Mouse (Mus musculus) induced T-regulatory cell, adult 2 months (primary cell): Measurements from ENCODE around the gene D1Ertd622e.

ENCODE experiments used
- DNase-seq: peaks from one replicate; pipeline ENCODE4 v3.0.0-alpha.2; 2012; ENCODE audit warnings: low read depth

The D1Ertd622e gene

DNA sequence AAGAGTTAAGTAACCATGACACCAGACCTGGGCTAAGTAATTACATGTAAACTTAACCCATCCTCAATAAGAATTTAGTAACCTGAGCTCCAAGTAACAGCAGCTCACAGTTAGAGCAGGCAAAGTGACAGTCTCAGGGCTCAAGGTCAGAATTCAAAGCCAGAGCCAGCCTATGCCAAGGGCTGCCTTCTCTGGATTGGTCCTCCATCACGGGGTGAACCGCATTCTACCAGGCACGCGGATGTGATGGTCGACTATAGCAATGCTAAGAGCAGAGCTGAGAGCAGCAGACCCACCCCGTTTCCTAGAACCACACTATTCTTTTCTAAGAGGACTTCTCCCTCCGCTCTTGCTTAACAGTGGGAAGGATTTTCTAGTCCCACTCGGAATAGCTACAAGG lies 27.8 kb downstream of the D1Ertd622e start:
- DNase-seq = no peak

DNA sequence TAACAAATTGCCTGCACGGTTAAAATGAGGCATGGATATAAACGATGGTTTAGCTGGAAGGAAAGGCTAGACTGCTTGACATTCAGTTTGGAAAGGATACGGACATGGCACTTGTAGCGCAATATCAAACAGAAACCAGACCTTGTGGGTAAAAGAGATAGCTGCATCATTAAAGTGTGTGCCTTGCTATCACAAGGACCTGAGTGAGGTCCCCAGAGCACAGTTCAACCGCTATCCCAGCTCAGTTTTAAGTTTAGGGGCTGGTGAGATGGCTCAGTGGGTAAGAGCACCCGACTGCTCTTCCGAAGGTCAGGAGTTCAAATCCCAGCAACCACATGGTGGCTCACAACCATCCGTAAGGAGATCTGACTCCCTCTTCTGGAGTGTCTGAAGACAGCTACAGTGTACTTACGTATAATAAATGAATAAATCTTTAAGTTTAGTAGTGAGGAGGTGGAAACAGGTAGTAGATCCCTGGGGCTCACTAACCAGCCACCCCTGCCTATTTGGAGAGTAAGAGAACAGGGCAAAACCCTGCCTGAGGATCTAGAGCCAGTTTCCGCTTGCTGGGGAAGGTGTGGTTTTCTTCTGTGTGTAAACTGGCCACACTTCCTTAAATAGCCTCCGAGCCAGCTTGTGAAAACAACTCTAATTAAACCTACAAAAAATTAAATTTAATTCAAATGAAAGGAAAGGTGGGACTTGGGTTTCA lies 29.2 kb downstream of the D1Ertd622e start:
- DNase-seq = no peak

DNA sequence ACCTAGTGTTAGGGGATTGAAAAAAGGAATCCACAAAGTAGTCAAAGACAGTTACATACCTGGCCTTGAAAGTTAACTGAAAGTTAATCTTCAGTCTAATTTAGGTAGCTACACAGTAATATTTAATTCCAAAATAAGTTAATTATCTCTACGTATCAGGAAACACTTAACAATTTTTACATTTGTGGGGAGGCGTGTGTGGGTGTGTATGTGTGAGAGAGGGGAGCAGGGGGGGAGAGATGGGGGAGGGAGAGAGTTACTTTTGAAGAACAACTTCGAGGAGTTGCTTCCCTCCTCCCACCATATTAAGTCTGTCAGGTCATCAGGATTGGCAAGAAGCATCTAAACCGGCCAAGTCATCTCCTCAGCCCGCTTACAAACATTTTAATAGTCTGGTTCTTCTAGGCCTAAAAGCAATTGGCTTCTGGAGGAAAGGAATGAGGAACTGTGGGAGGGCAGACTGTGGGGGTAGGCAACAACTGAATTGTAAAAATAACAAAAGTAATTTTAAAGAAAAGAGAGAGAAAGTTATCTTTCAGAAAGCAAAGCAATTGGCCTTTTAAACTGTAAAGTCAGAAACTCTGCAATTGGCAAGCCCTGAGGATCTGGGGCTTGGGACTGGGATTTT lies 29.9 kb downstream of the D1Ertd622e start:
- DNase-seq = no peak

DNA sequence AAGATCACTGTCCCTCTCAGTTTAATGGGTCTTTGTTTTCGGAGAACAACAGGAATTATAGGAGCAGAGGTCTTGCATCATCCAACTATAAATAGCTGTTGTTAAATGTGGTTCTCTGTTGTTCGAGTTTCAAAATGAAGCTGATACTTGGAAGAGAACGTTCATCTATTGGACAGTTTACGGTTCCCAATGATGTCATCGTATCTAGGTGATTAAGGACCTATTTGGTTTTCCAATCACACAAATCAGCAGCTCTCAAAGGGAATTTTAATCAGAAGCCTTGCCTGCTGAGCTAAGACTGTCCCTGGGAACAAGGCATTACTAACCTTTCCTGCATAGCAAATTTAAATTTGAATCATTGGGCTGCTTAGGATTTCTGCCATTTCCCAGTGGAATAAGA lies 31.7 kb downstream of the D1Ertd622e start:
- DNase-seq = no peak

DNA sequence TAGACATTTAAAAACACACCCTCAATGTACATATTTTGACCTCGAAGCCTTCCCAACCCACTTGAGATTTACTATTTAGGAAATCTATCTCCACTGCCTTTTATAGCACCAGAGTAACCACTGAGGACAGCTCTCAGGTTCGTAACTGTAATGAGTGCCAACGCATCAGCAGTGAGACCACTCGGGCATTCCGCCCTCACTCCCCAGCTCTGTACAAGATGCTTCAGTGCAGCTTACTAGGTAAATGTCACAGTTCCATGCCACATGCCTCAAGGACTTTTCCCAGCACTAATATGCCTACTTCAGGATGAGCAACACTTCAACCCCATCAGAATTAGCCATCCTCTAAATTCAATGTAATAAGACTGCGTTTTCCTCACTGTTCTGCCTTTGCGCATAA lies 33.0 kb downstream of the D1Ertd622e start:
- no peak for DNase-seq

DNA sequence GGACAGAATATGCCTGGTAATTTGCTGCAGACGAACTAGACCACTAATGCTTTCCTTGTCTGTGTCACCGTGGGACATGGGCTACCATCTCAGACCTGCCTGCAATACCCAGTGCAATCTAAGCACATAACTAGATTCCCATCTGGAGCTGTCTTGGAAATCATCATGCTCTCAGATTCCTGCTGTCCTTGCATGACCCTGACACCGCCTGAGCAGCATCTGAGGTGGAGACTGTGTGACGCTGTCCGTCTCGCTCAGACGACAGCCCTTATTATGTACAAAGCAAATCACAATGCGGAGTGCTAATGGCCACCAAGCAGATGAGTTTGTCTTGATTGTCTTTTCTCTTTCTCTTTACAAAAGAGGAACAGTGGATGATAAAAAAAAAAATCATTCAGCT lies 33.9 kb downstream of the D1Ertd622e start:
- no peak for DNase-seq

DNA sequence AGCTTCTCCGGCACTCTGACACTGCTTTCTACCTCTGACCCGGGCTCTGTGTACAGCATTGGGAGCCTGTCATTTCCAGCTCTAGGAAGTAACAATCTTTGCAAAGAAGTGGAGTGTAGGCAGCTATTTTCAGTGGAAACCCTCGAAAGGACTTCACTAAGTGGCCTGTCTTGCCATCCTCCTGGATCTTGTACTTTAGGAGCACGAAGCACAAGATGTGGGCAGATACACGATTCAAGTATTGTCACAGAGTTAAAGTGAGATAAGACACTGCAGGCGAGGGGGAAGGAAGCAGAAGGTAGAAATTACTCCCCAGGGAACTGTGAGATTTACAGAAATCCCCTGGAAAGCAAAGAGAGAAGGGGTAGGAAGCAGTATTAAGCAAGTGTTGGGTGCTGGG lies 36.4 kb downstream of the D1Ertd622e start:
- DNase-seq = no peak

DNA sequence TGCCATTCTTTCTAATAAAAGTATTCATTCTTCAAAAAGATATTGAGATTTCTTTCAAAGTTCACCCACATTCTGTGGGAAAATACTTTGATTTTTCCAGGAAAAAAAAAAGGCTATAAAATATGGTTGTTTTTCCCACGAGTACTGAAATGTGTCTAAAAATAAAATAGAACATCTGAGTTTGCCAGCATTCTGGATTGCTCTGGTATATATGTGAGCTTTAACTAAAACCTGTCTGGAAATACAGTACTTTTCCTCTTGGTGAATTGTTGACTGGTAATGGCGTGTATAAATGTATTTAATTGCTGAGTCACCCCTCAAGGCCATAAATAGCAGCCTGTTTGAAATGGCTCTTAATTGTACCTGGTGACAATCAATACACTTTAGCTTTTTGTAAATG lies 37.5 kb downstream of the D1Ertd622e start:
- DNase-seq = no peak

- DNase-seq = peak; percentile 63
These were observed 38.5 kb downstream of the D1Ertd622e start for GRCm38 (mm10) chr1:97623214-97623856.

- DNase-seq = no peak
These were observed 39.2 kb downstream of the D1Ertd622e start for GRCm38 (mm10) chr1:97622574-97623208.

GRCm38 (mm10) chr1:97619621-97620320 lies 42.1 kb downstream of the D1Ertd622e start:
- no peak for DNase-seq

DNA sequence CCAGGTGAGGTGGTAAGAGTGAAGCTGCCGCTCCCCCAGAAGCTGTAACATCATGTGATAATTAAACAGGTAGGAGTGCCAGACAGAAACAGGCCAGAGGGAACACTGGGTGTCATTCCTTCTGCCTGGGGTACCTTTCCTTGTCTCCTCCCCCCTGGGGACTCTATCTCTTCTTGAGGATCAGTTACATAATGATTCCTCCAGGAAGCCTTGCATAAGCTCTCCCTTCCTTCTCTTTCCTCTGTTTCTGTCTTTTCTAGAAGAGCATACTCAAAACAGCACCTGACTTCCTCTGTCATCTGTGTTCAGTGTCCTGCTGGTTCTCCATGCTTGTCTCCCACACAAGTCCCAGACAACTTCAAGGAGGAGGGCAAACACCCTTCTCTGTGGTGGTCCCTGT lies 46.3 kb downstream of the D1Ertd622e start:
- no peak for DNase-seq

DNA sequence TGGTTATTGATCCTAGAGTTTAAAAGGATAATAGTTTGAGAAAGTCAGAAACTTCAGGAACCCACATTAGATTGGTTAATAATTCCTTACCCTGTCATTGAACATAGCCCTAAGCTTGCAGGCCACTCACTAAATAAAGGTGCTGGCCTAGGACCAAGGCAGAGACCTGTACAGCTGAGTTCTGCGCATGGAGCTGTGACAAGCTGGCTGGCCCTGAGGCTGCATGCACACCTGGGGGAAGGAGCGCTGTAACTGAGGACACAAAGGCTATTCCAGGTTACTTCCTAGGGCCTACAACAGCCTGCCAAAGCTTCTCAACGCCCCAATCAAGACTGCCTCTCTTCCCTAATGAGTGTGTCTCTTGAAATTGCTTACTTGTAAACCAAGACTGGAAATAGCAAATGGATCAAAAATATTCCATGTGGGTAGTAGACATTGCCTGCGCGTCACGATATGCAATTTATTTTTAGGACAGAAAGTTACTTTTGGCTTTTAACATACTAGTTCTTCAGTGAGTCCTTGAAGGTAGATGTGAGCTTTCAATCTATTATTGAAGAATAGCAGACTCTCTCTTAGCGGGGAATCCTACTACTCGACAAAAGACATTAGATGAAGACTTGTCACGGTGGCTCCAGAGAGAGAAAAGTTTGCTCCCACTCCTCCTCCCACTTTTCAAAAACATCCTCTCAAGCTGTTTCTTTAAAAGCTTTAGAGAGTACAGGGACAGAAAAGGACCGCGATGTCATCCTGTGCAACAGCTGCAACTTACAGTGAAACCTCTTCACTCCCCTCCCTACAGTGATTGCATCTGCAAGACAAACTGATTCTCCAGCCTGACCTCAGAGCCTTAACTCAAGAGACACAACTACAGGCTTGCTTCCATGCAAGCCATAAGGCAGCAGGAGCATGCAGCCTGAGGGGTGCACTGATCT lies 47.1 kb downstream of the D1Ertd622e start:
- DNase-seq = no peak

DNA sequence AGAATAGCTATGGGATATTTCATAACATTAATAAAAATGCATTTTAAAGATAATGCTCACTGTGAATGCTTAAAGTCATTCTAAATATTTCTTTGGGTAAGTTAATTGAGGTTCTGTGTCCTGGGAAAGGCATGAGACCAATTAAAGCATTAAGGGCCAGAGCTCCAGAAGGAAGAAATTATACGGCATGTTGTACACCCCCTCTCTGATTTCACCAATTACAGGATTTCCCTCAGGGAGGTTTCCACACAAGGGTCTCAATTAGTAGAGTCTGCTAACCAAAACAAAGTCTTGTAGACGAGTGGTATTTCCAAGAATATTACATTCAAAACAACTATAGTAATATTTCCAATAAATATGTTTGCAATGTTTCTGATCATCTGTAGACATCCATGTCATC lies 50.1 kb downstream of the D1Ertd622e start:
- no peak for DNase-seq

DNA sequence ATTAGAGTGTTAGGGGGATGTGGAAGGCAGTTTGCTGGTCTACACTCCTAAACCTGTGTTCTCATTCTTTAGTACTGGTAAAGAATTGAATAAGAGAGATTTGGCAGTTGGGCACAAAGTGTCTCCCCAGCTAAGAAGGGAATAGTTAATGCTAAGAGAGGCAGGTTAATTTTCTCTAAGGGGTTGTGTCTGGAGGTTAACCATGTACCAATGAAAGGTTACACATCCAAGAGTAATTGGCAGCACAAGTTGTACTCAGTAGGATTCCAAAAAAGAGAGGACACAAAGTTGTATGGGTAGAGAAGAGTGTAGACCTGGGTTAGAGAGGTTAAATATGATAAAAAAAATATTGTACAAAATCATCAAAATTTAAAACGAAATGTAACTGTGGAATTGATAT lies 58.5 kb downstream of the D1Ertd622e start:
- DNase-seq = no peak

GRCm38 (mm10) chr1:97600371-97600770 lies 61.5 kb downstream of the D1Ertd622e start:
- DNase-seq = no peak

- DNase-seq = no peak
These were observed 62.8 kb downstream of the D1Ertd622e start for GRCm38 (mm10) chr1:97599101-97599500.

GRCm38 (mm10) chr1:97588561-97588960 lies 73.3 kb downstream of the D1Ertd622e start:
- DNase-seq = no peak

GRCm38 (mm10) chr1:97585106-97585505 lies 76.8 kb downstream of the D1Ertd622e start:
- peak; percentile 9 for DNase-seq

- DNase-seq = peak; percentile 62
These were observed 77.7 kb downstream of the D1Ertd622e start for GRCm38 (mm10) chr1:97584171-97584570.

- DNase-seq = peak; percentile 41
These were observed 78.8 kb downstream of the D1Ertd622e start for GRCm38 (mm10) chr1:97583085-97583484.
